Mouse (Mus musculus) midbrain, embryonic 15.5 days (tissue): ENCODE measurements around the gene Galk1. TPM values are rescaled to one million over a fixed set of nuclear protein-coding genes. Genes with fewer than 3 reads are reported as not detected.

Source experiments
- ATAC-seq: fragments of 200-750 bp; cut with Nextera tagmentation; replicated peaks from 2 replicates; pipeline ENCODE4 v1.8.0; 2017; ENCODE audit warnings: moderate TSS enrichment
- H3K27ac ChIP-seq: fragments of 300-500 bp; sonication (generic); 2 replicates; pipeline ENCODE4 v1.5.1; 2015; ENCODE audit warnings: mild to moderate bottlenecking, inconsistent platforms
- H3K27me3 ChIP-seq: fragments of 300-500 bp; sonication (generic); replicated peaks from 2 replicates; pipeline ENCODE4 v1.6.1; 2015; ENCODE audit warnings: inconsistent platforms
- H3K36me3 ChIP-seq: fragments of 300-500 bp; sonication (generic); replicated peaks from 2 replicates; pipeline ENCODE4 v1.6.1; 2015; ENCODE audit warnings: inconsistent platforms
- H3K4me1 ChIP-seq: fragments of 300-500 bp; sonication (generic); 2 replicates; pipeline ENCODE4 v1.6.1; 2015; ENCODE audit warnings: inconsistent platforms
- H3K4me2 ChIP-seq: fragments of 300-500 bp; sonication (generic); 2 replicates; pipeline ENCODE4 v1.6.1; 2015; ENCODE audit warnings: inconsistent platforms, mild to moderate bottlenecking, moderate library complexity
- H3K4me3 ChIP-seq: fragments of 300-500 bp; sonication (generic); 2 replicates; pipeline ENCODE4 v1.5.1; 2015; ENCODE audit warnings: mild to moderate bottlenecking, inconsistent platforms
- H3K9ac ChIP-seq: fragments of 300-500 bp; sonication (generic); 2 replicates; pipeline ENCODE4 v1.6.1; 2015; ENCODE audit warnings: mild to moderate bottlenecking, inconsistent platforms
- H3K9me3 ChIP-seq: fragments of 300-500 bp; sonication (generic); 2 replicates; pipeline ENCODE4 v1.6.1; 2016; ENCODE audit warnings: inconsistent platforms
- WGBS: fragments of 180-500 bp; shearing (Covaris S2); methylation state at CpG from one replicate; pipeline ENCODE4 v1.1.7; 2015; ENCODE audit warnings: mixed read lengths; 5-methylcytosine and 5-hydroxymethylcytosine counted together
- polyA plus RNA-seq: library from polyadenylated mRNA; unstranded; fragments of >200 nt; fragmentation: Nextera tagmentation; extraction: Ambion mirVana; gene quantifications from 2 replicates; pipeline ENCODE4 v1.2.1, GENCODE M21; 2015

The Galk1 gene
- polyA plus RNA-seq, 1 experiment from 2014 or later: 53.2 TPM

- Histone ChIP-seq H3K27ac (no peak overlapping the region), H3K4me2 (peak overlapping the region; percentile 57), H3K27me3 (0 out of 2 replicates have a peak, but pooled peaks cover 3% of the 10 kb centered on the region), H3K36me3 (no peaks in the 10 kb centered on the region), H3K9ac (peak overlapping the region; percentile 12; the same call in 1 of the 2 replicates), H3K9me3 (no peaks in the 10 kb centered on the region), H3K4me3 (peak overlapping the region; percentile 32), H3K4me1 (peaks cover 21% of the 10 kb centered on the region)
- 6% methylated on average over 53 of the region's 54 CpGs for WGBS
- ATAC-seq: peak; percentile 51; the same call in 1 of the 2 replicates
Observed at GRCm38 (mm10) chr11:116004840-116005700, 7.4 kb downstream of the Galk1 start.

GRCm38 (mm10) chr11:116004186-116004823 lies 8.2 kb downstream of the Galk1 start:
- Histone ChIP-seq H3K9ac (peak overlapping the region; percentile 12; the same call in 1 of the 2 replicates), H3K4me1 (peaks cover 21% of the 10 kb centered on the region), H3K36me3 (no peaks in the 10 kb centered on the region), H3K9me3 (no peaks in the 10 kb centered on the region), H3K4me3 (peak overlapping the region; percentile 32), H3K4me2 (peak overlapping the region; percentile 57), H3K27me3 (0 out of 2 replicates have a peak, but pooled peaks cover 8% of the 10 kb centered on the region), H3K27ac (no peak overlapping the region)
- WGBS: 34% methylated on average over 8 of the region's 8 CpGs
- ATAC-seq: no peak

GRCm38 (mm10) chr11:116002894-116003293 lies 9.6 kb downstream of the Galk1 start:
- Histone ChIP-seq H3K9me3 (no peaks in the 10 kb centered on the region), H3K27ac (no peak overlapping the region), H3K4me2 (no peak overlapping the region), H3K4me3 (no peak overlapping the region), H3K36me3 (no peaks in the 10 kb centered on the region), H3K9ac (no peak overlapping the region), H3K27me3 (0 out of 2 replicates have a peak, but pooled peaks cover 8% of the 10 kb centered on the region), H3K4me1 (peaks cover 21% of the 10 kb centered on the region)
- WGBS: 95% methylated on average over 3 of the region's 3 CpGs
- no peak for ATAC-seq

DNA sequence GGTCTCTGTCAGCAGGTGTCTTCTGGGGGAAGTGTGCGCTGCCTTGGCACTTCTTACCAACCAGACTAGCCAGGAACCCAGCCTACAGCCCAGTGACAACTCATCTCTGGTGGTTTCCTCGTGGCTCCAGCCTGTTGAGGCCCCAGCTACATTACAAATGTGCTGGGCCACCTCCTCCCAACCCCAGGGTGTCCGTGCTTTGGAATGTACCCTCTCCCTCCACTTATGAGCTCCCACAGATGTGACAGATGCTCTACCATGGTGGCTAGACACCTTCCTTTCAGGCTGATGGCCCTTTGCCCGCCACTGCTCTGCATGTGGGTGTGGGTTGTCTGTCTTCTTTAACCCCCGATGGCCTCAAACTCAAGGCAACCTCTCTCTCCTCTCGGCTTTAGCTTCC lies 10.8 kb downstream of the Galk1 start:
- no peak overlapping the region for H3K4me2 ChIP-seq
- 0 out of 2 replicates have a peak, but pooled peaks cover 8% of the 10 kb centered on the region for H3K27me3 ChIP-seq
- no peak overlapping the region for H3K27ac ChIP-seq
- no peak for ATAC-seq
- no peaks in the 10 kb centered on the region for H3K9me3 ChIP-seq
- 69% methylated on average over 6 of the region's 6 CpGs for WGBS
- no peaks in the 10 kb centered on the region for H3K36me3 ChIP-seq
- H3K9ac ChIP-seq: no peak overlapping the region
- H3K4me1 ChIP-seq: peaks cover 21% of the 10 kb centered on the region
- no peak overlapping the region for H3K4me3 ChIP-seq

- H3K4me2 ChIP-seq: no peak overlapping the region
- no peak overlapping the region for H3K9ac ChIP-seq
- no peak overlapping the region for H3K4me3 ChIP-seq
- H3K9me3 ChIP-seq: no peaks in the 10 kb centered on the region
- no peak overlapping the region for H3K27ac ChIP-seq
- no peaks in the 10 kb centered on the region for H3K36me3 ChIP-seq
- peaks cover 20% of the 10 kb centered on the region for H3K4me1 ChIP-seq
- H3K27me3 ChIP-seq: 0 out of 2 replicates have a peak, but pooled peaks cover 8% of the 10 kb centered on the region
- no peak for ATAC-seq
- 28% methylated on average over 10 of the region's 10 CpGs for WGBS
Observed at GRCm38 (mm10) chr11:116000607-116001006, 11.9 kb downstream of the Galk1 start.

DNA sequence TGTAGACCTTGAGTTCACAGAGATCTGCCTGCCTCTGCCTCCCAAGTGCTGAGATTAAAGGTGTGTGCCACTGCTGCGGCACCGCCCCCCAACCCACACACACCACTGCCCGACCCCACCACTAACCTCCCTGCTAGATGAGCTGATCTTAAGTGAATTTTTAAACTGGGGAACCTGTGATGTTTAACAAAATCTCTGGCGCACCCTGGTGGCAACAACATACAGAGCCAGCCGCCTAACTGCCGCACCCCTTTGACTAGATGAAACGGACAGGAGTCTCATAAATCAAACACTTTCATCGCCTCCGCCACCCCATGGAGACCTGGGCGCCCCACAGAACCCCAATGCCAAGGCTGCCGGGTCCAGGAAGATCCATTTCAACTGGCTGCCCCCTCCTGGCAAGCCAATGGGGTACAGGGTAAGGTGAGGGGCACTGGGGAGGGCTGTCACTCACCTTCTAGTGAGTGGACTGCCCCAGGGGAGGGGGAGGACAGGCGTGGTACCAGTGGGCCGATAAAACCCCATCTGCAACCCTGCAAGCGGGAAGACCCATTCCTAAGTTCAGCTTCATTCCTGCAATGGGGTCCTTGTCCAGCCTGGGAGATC lies 12.9 kb downstream of the Galk1 start:
- Histone ChIP-seq H3K36me3 (no peaks in the 10 kb centered on the region), H3K9ac (no peak overlapping the region), H3K4me1 (peaks cover 10% of the 10 kb centered on the region; the same call in 1 of the 2 replicates), H3K4me3 (no peak overlapping the region), H3K27me3 (0 out of 2 replicates have a peak, but pooled peaks cover 8% of the 10 kb centered on the region), H3K27ac (no peak overlapping the region), H3K4me2 (no peak overlapping the region), H3K9me3 (no peaks in the 10 kb centered on the region)
- WGBS: 20% methylated on average over 14 of the region's 14 CpGs
- no peak for ATAC-seq

- H3K9ac ChIP-seq: no peak overlapping the region
- no peak overlapping the region for H3K4me2 ChIP-seq
- no peak overlapping the region for H3K4me3 ChIP-seq
- H3K27ac ChIP-seq: no peak overlapping the region
- 77% methylated on average over 7 of the region's 7 CpGs for whole genome bisulfite sequencing
- peaks cover 5% of the 10 kb centered on the region; the same call in 1 of the 2 replicates for H3K4me1 ChIP-seq
- ATAC-seq: no peak
- 0 out of 2 replicates have a peak, but pooled peaks cover 8% of the 10 kb centered on the region for H3K27me3 ChIP-seq
- no peaks in the 10 kb centered on the region for H3K9me3 ChIP-seq
- H3K36me3 ChIP-seq: no peaks in the 10 kb centered on the region
Observed at GRCm38 (mm10) chr11:115999027-115999426, 13.5 kb downstream of the Galk1 start.

- H3K36me3 ChIP-seq: no peaks in the 10 kb centered on the region
- no peak overlapping the region for H3K27ac ChIP-seq
- H3K9me3 ChIP-seq: no peaks in the 10 kb centered on the region
- no peak for ATAC-seq
- H3K27me3 ChIP-seq: 0 out of 2 replicates have a peak, but pooled peaks cover 8% of the 10 kb centered on the region
- H3K9ac ChIP-seq: no peak overlapping the region
- 68% methylated on average over 5 of the region's 5 CpGs for WGBS
- H3K4me2 ChIP-seq: no peak overlapping the region
- peaks cover 5% of the 10 kb centered on the region; the same call in 1 of the 2 replicates for H3K4me1 ChIP-seq
- H3K4me3 ChIP-seq: no peak overlapping the region
Observed at GRCm38 (mm10) chr11:115997662-115998061, 14.9 kb downstream of the Galk1 start.

DNA sequence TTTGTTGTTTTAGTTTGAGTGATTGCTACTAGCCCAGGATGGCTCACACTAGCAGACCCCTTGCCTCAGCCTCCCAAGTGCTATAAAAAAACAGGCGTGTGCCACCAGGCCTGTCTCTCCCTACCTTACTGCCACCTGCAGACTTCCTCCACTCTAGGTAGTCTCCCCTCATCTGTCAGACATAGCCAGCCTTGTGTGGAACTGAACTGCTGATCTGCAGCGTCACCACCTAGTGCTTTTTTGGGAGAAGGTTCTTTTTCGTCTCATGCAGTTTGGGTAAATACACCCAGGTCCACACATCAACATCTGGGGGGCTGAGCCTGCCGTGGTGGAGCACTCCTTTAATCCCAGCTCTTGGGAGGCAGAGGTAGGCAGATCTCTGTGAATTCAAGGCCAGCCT lies 15.5 kb downstream of the Galk1 start:
- ATAC-seq: no peak
- Histone ChIP-seq H3K4me2 (no peak overlapping the region), H3K27ac (no peak overlapping the region), H3K36me3 (no peaks in the 10 kb centered on the region), H3K4me3 (no peak overlapping the region), H3K27me3 (0 out of 2 replicates have a peak, but pooled peaks cover 8% of the 10 kb centered on the region), H3K9ac (no peak overlapping the region), H3K4me1 (peaks cover 5% of the 10 kb centered on the region; the same call in 1 of the 2 replicates), H3K9me3 (no peaks in the 10 kb centered on the region)
- WGBS: 75% methylated on average over 4 of the region's 4 CpGs

GRCm38 (mm10) chr11:115995256-115995655 lies 17.3 kb downstream of the Galk1 start:
- ATAC-seq: no peak
- H3K9ac ChIP-seq: no peak overlapping the region

GRCm38 (mm10) chr11:115992098-115992497 lies 20.4 kb downstream of the Galk1 start:
- H3K36me3 ChIP-seq: no peaks in the 10 kb centered on the region
- no peak overlapping the region for H3K4me2 ChIP-seq
- H3K4me3 ChIP-seq: no peak overlapping the region
- no peak for ATAC-seq
- H3K27ac ChIP-seq: no peak overlapping the region
- H3K9me3 ChIP-seq: no peaks in the 10 kb centered on the region
- no peaks in the 10 kb centered on the region; the same call in none of the 2 replicates for H3K27me3 ChIP-seq
- H3K4me1 ChIP-seq: no peaks in the 10 kb centered on the region
- 65% methylated on average over 4 of the region's 4 CpGs for WGBS
- H3K9ac ChIP-seq: no peak overlapping the region

More at GRCm38 (mm10) chr11:115995256-115995655, 17.3 kb downstream of the Galk1 start:
- H3K4me3 ChIP-seq: no peak overlapping the region
- H3K27me3 ChIP-seq: peaks cover 6% of the 10 kb centered on the region; the same call in 1 of the 2 replicates
- H3K4me1 ChIP-seq: peaks cover under 1% of the 10 kb centered on the region; the same call in 1 of the 2 replicates
- no peak overlapping the region for H3K27ac ChIP-seq
- no peaks in the 10 kb centered on the region for H3K9me3 ChIP-seq
- H3K4me2 ChIP-seq: no peak overlapping the region
- 91% methylated on average over 3 of the region's 3 CpGs for WGBS
- no peaks in the 10 kb centered on the region for H3K36me3 ChIP-seq

DNA sequence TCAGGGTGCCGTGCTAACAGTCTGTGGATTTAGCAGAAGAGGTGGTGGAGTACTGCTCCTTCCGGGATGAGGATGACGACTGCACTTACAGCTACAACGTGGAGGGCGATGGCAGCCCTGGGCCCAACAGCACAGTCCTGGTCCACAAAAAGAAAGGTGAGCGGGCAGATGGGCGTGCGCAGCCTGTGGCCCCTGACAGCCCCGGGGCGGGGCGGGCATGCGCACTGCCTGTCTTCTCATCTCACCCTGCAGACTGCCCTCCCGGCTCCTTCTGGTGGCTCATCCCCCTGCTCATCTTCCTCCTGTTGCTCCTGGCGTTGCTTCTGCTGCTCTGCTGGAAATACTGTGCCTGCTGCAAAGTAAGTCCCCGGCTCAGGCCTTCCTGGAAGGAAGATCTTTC lies 22.8 kb downstream of the Galk1 start:
- H3K9ac ChIP-seq: no peak overlapping the region
- no peak overlapping the region for H3K4me3 ChIP-seq
- no peak for ATAC-seq
- 39% methylated on average over 15 of the region's 15 CpGs for WGBS
- no peaks in the 10 kb centered on the region for H3K36me3 ChIP-seq
- H3K4me2 ChIP-seq: no peak overlapping the region; the same call in 1 of the 2 replicates
- H3K9me3 ChIP-seq: no peaks in the 10 kb centered on the region
- no peak overlapping the region for H3K27ac ChIP-seq
- H3K4me1 ChIP-seq: no peaks in the 10 kb centered on the region
- no peaks in the 10 kb centered on the region; the same call in none of the 2 replicates for H3K27me3 ChIP-seq
